Mouse (Mus musculus): Measurements from ENCODE around the gene Hmgb2.
"Not testable (repeated sequence)": the region's sequence is repeated elsewhere in the genome, so short reads cannot be mapped to it uniquely, and the experiment has no call there.

Hmgb2 gene

GRCm38 (mm10) chr8:57511316-57512118 is at the start of gene Hmgb2:
TSS of gene Hmgb2 (plus strand) at chr8:57511907.
- DNase-seq (ENCODE audit: low spot score): peak; percentile 100

- DNase-seq (ENCODE audit: low spot score): no peak
Measured at GRCm38 (mm10) chr8:57462839-57463238, 48.9 kb upstream of the Hmgb2 start.

- no peak for DNase-seq (ENCODE audit: low spot score)
Measured at GRCm38 (mm10) chr8:57463757-57464156, 48.0 kb upstream of the Hmgb2 start.

DNA sequence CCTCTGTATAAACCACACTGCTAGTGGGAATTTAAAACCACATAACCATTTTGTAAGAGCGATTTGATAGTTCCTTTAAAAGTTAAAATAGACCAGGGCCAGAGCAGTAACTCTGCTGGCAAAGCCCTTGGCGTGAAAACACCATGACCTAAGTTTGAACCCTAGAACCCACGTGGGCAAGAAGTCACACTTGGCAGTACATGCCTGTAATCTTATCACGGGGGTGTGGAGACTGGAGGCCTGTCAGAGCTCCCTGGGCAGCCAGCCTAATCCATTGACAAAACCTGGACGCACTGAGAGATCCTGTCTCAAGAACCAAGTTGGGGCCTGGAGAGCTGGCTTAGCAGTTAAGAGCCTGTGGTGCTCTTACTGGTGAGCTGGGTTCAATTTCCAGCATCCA is 43.1 kb upstream of the Hmgb2 start:
- peak; percentile 83 for DNase-seq (ENCODE audit: low spot score)

DNA sequence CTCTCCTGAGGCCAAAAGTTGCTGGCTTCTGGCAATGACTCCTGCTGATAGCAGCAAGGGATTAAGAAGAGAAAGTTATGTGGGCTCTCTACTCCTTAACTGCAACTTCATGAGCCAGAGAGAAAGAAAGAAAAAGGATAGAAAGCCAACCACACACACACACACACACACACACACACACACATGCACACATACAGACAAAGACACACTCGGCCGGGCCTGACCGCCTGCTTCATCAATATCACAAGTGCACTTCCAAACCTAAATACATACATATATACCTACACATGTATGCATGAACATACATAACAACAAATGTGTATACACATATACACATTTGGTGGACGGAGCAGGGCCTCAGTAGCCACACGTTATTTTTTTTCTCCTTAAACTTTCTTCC is 40.8 kb upstream of the Hmgb2 start:
- no peak for DNase-seq (ENCODE audit: low spot score)

DNA sequence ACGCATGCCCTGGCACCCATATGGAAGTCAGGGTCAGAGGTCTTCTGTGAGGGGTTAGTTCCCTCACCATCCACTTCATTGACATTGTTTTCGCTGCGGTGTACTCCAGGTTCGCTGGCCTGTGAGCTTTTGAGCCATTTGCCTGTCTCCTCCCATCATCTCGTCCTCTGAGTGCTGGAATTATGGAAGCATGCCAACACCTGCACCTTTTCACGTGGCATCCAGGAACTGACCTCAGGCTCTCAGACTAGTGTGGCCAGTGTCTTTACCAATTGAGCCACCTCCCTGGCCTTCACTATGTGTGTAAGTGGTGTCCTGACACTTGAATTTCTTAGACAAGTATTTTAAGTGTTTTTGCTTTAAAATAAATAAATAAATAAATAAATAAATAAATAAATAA is 38.0 kb upstream of the Hmgb2 start:
- DNase-seq (ENCODE audit: low spot score): no peak

GRCm38 (mm10) chr8:57478406-57478805 is 33.3 kb upstream of the Hmgb2 start:
- DNase-seq (ENCODE audit: low spot score): no peak

- no peak for DNase-seq (ENCODE audit: low spot score)
Measured at GRCm38 (mm10) chr8:57479700-57480099, 32.0 kb upstream of the Hmgb2 start.

DNA sequence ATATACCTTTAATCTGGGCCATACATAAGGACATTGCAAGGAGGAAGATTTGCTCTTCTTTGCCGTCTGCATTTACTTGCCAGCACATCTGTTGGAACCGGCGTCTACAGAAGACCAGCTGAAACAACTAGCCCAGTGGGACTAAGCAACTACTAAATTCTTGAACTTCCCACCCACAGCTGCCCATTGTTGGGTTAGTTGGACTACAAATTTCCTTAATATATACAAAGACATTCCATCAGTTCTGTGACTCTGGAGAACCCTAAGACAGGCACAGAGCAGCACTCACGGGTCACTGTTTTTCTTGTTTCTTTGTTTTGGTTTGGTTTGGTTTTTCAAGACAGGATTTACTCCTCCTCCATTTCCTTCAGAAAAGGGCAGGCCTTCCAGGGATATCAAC is 31.1 kb upstream of the Hmgb2 start:
- DNase-seq (ENCODE audit: low spot score): no peak

DNA sequence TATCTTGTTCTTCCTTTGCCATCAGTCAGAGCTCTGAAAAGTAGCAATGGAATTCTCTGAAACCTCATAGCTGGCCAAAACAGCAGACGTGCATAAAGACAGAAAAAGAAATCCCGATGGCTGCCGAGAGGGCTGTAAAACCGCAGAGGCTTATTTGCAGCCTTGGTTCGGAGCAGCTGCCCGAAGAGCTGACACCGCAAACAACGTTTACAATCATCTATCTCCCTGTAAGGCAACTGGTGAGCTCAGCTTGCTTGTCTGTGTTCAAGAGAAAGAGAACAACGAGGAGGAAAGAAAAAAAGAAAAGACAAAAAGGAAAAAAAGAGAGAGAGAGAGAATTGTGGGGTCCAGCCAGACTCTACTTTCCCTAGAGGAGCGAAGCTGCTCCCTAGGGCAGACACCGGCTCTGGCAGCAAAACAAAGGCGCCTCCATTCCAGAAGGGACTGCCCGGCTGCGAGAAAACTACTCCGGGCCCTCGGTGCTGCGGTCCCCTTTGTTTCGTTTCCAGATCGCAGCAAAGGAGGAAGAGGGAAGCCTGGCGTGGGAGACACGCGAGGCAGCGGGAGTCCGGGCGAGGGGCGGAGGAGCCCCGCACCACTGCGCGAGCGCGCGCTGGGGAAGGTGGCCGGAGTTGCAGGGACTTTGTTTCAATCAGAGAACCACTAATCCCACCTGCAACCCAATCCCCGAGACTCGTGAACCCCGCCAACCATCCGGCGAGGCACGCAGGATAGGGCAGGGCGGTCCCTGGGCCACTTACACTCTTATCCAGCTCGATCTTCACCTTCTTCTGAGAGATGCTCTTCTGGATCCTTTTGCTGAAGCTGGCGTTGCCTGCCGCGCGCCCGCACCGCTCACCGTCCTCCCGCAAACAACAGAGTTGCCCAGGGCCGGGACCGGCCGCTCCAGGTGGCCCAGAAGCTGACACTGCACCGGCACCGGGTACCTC is 24.9 kb upstream of the Hmgb2 start:
- peak; percentile 63 for DNase-seq (ENCODE audit: low spot score)

- DNase-seq (ENCODE audit: low spot score): peak; percentile 99
Measured at GRCm38 (mm10) chr8:57487441-57488155, 24.1 kb upstream of the Hmgb2 start, which contains the start of gene Sap30. TSS of gene Sap30 (minus strand) at chr8:57487860.

DNA sequence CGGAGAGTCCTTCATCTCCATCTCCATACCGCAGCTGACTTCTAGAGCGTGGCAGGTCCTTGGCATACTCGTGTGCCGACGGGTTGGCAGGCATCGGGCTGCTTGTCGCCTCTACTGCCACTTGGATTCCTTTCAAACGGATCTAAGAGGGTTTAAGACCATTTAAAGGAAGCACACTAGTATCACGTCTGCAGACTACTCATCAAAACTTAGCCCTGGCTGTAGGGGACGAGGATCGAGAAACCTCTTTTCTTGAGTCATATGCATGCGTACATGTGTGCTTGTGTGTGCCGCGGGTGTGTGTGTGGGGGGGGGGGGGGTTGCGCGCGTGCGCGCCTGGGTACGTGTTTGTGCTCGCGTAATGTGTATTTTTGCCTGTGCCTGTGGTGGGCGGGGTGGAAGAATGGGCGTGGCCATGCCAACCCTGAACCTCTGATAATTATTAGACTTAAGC is 23.4 kb upstream of the Hmgb2 start:
- DNase-seq (ENCODE audit: low spot score): peak; percentile 76

GRCm38 (mm10) chr8:57489366-57489765 is 22.3 kb upstream of the Hmgb2 start:
- no peak for DNase-seq (ENCODE audit: low spot score)

DNA sequence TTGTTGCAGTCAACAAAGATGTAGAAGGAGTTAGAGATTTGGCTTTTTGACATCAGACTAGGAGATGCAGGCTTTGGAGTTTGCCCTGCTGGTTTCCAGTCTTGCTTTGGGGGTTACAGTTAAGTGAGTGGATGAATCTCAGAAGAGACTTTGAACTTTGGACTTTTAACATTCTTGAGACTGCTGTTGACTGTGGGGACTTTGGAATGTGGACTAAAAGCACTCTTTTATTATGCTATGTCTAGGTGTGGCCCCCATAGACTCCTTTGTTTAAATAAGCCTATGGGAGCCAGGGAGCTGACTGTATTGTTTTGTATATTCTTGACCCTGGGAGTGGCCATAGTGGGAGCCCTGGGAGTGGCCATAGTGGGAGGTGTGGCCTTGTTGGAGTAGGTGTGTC is 21.8 kb upstream of the Hmgb2 start:
- no peak for DNase-seq (ENCODE audit: low spot score)

GRCm38 (mm10) chr8:57491873-57492272 is 19.8 kb upstream of the Hmgb2 start:
- no peak for DNase-seq (ENCODE audit: low spot score)

DNA sequence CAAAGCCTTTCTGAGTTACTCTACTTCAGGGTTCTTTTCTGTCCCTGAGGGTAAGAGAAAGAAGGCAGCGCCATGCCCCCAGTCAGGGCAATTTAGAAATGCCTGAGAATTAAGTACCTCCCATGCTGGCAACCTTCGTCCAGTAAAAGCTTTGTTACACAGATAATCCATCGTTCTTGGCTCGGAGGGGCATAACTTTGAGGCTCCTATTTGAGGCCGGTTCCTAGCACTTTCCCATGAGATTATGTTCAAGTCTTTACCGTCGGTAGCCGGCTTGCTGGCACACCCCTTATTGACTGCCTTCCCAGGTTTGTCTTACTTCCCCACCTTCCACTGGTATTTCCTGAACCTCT is 13.2 kb upstream of the Hmgb2 start:
- no peak for DNase-seq (ENCODE audit: low spot score)

DNA sequence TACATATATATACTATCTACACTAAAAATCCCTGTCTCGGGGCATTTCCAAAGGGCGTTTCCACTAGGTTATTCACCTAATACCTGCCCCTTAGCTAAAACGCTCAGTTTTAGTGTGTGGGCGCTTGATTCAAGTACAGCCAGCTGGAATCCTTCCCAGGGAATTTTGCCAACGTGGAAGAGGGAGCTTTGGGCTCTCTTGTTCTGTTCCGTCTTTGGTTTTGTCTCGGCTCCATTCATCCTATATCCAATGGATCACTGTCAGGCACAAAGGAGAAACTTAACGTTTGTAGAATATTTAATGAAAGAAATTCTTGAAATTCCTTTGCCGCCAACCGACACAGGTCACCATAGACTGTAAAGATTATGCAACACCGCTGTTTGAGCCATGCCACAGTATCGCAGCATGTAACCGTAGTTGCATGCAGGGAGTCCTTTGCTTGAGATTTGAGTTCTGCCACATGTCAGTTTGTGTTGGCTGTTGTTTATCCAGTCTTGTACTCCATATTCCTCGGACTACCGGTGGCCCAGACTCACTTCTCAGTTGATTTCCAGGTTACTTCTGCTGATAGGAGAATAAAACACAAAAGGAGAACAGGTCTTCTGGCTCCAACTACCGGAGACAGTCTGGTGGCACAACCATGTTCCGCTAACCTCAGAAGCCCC is 12.7 kb upstream of the Hmgb2 start:
- no peak for DNase-seq (ENCODE audit: low spot score)

DNA sequence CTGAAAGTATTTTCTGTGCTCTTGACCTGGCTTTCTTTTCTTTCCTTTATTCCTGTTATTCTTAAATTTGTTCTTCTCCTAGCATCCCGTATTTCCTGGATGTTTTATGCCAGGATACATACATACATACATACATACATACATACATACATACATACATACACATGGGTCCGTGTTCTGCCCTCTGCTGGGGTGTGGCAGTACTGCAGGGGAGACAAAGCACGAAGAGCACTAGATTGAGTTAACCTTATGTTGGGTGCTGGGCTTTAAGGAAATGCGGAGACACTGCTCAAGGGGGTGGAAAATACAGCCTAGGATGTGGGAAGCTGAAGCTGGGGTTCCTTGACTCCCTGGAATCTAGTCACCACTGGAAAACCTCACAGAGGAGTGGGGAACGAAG is 8.1 kb upstream of the Hmgb2 start:
- DNase-seq (ENCODE audit: low spot score): peak; percentile 65

DNA sequence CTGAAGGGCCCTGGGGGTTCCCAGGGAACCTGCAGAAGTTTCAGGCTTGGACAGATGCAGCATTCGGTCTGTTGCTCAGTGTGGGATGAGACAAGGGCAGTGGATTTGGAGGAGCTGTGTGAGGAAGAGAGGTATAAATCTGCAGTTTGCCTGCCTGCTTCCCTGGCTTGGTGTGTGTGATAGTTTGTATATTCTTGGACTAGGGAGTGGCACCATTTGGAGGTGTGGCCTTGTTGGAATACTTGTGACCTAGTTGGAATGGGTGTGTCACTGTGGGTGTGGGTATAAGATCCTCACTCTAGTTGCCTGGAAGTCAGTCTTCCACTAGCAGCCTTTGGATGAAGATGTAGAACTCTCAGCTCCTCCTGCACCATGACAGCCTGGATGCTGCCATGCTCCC is 6.2 kb upstream of the Hmgb2 start:
- DNase-seq (ENCODE audit: low spot score): not testable (repeated sequence)

- DNase-seq (ENCODE audit: low spot score): no peak
Measured at GRCm38 (mm10) chr8:57507556-57508063, 4.1 kb upstream of the Hmgb2 start.

DNA sequence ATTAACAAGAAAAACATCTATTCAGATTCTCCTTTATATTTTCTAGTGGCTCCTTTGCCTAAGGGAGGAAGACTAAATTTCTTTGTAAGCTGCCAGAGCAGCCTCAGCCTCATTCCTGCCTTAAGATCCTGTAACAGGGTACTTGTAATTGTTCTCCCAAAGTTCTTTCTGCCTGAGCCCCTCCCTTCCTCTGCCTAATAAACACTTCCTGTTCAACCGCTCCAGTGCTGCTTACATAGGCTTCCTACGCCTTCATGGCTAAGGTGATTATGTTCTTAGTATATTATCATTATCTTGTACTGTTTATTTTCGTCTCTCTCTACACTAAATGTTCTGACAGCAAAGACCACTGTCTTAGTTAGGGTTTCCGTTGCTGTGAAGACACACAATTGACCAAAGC is 3.0 kb upstream of the Hmgb2 start:
- DNase-seq (ENCODE audit: low spot score): no peak

Measured in MN1 (cell line).